Mouse (Mus musculus): ENCODE results near the gene Cfdp1. TPM values are rescaled to one million over a fixed set of nuclear protein-coding genes. Genes with fewer than 3 reads are reported as not detected.

Gene Cfdp1
- total RNA-seq, 2 experiments from 2014 or later: 100 to 101 TPM

DNA sequence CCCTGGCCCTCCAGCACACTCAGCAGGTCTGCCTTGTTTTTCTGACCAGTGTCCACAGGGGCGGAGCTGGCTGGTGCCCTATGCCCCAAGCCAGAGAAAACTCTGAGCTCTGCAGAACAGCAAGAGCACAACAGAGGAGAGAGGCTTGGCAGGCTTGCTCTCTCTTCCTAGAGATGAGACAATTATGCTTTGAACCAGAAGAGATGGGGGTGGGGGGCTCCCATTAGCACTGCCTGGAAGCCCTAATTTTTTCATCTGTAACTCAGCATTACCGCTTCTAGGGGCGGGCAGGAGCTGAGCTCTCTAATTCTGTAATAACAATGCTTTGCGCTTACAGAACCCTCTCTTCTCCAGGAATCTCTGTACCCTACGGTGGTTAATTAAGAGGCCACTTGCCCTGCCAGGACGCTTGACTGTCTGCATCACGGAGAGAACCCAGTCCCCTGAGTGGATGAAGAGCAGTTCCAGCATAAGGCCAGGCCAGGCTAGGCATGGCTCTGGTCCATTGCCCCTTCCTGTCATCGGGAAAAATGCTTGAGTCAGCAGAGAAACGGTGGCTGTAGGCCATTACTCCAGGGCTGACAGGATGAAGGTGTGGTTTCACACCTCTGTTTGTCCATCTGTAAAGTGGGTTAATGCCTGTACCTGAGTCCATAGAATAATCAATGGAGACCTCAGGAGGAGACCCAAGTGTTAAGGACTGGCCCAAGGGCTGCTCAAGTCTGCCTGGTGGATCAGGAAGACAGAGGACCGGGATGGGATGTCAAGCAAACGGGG lies 111.6 kb downstream of the Cfdp1 start:
- peak in 1 of 2 experiments; percentile 38 for DNase-seq (ENCODE audit: low spot score in 2 of 2)

DNA sequence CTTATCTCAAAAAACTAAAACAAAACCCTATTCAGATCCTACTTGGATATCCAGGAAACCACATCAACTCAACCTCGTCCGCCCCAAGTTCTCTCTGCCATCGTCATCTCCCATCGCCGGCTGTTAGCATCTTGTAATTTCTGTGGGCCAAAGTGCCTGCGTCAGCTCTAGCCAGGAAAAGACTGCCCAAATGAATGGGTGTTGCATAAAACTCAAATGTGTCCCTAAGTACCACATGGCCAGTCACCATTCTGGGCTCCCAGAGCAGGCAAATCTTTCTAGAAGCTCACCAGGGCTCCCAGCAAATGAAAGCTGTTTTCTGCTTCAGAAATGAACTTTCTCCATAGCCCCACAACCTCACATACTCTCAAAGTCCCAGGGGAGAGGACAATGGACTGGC lies 112.5 kb downstream of the Cfdp1 start:
- DNase-seq (ENCODE audit: low spot score in 2 of 2): no peak

DNA sequence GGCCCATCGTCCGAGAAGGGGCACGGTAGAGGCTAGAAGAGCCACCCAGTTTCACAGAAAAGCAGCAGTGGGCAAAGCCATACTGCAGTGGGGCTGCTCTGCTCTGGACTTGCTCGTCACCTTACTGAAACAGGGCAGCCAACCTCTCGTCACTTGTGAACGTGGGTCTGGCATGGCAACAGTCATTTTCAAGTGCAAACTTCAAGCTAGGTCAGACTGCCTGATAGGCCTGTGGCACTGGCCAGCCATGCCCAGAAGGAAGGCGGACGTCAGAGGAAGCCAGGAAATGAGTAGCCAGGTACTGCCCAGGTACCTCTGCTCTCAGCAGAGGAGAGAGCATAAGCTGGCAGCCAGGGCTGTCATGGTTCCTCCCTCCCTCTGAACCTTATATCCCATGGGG lies 113.1 kb downstream of the Cfdp1 start:
- DNase-seq (ENCODE audit: low spot score in 2 of 2): no peak

DNA sequence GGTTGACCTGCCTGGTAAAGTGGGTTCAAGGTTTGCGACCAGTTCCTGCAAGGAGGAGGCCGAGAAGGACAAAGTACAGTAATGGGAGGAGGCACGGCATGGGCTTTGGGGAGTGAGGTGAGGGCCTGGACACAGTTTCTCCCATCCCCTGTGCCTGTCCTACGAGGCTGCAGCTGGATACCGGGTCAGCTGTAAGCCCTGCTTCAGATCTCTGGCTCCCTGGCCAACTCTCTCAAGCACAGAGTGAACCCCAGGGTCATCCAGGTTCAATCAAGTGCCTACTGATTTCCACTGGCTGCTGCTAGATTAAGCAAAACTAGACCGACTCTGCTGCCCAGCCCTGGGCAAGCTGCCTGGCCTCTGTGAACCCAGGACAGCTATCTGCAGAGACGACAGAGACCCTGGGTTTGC lies 113.8 kb downstream of the Cfdp1 start:
- DNase-seq (ENCODE audit: low spot score in 2 of 2): no peak

DNA sequence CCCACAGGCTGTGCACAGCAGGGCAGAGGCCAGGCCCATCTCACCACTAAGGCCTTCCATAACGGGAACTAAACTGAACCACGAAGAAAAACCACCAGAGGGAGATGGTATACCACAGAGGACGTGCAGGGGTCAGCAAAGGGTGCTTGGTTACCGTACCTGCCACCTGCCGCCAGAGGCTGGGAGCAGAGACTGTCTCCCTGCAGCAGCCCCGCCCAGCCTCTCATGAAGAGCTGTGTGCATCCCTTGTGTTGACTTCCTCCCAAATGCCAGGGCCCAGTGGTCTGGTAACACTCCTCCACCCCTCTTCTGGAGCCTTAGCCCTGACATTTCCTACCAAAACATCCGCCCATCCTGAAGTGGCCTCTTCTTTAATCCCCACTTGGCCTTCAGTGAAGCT lies 114.5 kb downstream of the Cfdp1 start:
- DNase-seq (ENCODE audit: low spot score in 2 of 2): no peak

DNA sequence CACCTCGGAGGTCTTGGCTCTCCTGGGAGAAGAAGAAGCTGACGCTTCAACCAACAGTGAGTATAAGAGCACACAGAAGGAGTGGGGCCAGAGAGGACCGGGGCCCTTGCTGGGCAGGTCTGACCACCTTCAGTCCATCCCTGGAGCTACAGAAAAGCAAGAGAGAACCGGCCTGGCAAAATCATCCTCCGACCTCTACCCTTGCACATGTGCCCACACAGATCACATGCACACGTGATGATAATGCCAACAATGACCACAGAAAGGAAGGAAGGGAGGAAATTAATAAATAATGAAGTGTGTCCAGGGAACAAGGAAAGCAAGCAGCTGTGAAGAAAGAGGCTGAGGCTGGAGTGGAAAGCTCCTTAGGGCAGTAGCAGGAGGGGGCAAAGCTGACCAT lies 115.2 kb downstream of the Cfdp1 start:
- DNase-seq (ENCODE audit: low spot score in 2 of 2): no peak

DNA sequence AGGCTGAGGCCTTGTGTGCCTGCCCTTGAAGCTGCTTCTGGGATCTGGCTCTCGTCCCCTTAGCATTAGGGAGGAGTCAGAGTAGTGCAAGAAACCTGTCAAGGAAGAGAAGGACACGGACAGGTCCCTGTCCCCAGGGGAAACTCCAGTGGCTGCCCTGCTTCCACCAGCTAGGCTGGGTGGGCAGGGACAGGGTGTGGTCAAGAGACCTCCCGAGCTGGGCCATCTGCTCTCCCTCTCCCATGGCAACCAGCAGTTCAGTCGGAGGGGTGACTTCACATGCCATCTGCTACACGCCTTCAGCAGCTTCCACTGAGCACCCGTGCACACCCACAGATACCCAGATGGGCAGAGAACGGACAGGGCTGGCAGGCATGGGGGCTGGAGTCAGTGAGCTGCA lies 117.8 kb downstream of the Cfdp1 start:
- peak in 1 of 2 experiments; percentile 32 for DNase-seq (ENCODE audit: low spot score in 2 of 2)

DNA sequence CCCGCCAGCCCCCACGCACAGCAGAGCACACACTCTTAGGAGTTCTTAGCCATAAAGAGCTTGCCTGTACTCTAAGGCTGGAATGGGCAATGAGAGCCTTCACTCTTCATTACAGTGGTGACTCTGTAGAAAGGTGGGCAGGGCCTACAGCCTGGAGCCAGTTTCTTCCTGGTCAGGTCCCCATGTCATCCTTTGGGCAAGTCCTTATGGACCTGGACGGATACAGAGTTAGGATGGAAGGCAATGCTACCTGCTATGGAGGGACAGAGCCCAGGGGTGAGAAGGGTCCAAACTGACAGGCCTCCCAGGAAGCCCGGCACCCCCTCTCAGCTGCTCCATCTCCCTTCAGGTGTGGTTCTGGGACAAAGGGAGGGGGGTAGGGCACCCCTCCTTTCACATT lies 118.3 kb downstream of the Cfdp1 start:
- no peak for DNase-seq (ENCODE audit: low spot score in 2 of 2)

DNA sequence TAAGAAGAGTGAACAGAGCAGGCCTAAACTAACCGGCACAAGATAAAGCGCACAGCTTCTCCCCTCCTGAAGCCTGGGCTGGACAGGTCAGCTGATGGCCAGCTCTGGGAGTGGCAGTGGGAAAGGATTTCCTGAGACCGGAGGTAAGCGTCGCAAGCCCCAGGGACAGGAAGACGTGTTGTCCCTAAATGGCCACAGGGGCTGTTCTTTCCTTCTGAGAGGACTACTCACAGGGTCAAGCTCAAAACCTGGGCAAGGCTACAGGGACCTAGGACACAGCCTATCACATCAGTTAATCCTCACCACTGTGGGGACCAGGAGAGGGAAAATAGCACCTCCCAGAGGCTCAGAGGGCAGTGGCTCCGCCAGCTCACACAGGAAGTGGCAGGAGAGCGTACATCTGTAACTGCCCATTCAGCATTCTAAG lies 118.7 kb downstream of the Cfdp1 start:
- peak in 1 of 2 experiments; percentile 14 for DNase-seq (ENCODE audit: low spot score in 2 of 2)

DNA sequence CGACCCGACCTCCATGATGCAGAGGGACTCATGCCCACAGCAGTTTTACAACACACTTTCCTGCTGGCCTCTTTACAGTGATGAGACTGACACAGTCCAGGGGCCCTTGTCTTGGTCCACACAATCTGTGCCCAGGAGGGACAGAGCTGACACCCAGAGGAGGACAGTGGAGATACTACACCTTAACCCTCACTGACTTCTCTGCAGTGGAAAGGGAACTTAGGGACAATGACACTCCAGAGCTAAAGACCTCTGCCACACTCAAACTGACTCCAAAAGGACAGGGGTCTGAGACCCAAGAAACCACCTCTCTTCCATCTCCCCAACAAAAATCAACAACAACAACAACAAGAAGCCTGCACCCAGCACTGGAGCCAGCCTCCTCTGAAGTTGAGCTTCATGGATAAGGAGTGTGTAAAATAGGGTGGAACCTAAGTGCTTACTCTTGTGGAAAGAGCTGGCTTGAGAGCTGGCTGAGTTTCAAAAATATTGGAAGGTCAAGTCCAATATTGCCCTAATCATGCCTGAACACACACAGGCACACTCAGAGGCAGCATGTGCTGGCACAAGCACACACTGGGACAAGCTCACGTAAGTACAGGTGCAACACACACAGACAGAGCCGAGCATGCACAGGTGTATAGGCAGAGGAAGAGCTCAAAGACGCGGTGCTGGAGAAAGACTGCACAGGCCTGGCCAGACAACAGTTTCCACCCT lies 119.7 kb downstream of the Cfdp1 start:
- no peak for DNase-seq (ENCODE audit: low spot score in 2 of 2)

DNA sequence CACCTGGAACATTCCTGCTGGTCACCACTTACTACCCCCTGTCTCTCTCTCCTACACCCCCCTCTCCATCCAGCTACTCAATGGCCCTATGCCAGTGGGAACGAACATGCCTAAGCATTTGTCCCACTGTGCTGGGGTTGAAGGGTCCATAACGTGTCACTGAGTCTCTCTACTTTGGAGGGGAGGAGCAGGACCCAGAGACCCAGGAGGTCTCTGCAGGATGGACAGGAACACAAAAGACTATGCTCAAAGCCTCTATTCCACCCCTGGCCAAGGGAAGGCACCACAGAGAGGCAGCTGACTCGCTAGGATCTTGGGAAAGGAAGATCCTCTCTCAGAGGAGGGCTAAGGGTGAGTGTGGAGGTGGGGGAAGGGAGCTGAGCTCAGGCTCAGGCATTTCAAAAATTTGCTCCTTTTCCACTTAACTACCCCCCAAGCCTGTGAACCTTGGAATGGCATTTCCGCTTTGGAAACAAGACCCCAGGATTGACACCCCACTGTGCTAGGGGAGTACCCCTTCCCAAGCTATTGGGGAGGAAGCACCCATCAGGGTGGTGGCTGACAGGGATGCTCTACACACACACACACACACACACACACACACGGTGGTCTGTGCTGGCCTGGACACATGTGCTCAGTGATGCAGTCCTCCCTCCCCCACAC lies 120.4 kb downstream of the Cfdp1 start:
- peak in 1 of 2 experiments; percentile 6 for DNase-seq (ENCODE audit: low spot score in 2 of 2)

DNA sequence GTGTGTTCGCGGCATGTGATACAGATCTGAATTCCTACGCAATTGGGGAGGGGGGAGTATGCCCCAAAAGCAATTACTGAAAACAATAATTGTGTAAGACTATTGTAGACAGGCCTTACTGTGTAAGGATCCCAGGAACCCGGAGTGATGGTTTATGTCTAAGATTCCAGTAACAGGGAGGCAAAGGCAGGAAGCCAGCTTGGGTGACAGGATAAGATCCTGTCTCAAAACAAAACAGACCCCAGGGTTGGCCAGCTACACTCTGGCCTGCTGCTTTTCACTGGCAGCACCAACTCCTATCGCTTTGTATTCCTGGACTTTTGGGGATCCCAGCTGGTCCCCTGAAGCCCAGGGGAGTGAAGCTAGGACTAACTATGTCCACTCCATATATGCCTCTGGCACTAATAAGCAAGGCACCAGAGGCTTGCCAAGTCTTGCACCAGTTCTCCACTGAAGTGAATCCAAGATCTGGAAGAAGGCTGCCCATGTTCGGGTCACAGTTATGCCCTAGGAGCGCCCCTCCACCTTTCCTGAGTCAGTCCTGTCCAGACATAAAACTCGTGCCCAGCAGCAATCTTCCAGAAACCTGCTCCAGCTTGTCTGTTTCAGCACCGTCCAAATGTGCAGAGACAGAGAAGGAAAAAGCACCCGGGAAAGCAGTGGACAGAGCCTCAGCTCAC lies 121.5 kb downstream of the Cfdp1 start:
- no peak for DNase-seq (ENCODE audit: low spot score in 2 of 2)

DNA sequence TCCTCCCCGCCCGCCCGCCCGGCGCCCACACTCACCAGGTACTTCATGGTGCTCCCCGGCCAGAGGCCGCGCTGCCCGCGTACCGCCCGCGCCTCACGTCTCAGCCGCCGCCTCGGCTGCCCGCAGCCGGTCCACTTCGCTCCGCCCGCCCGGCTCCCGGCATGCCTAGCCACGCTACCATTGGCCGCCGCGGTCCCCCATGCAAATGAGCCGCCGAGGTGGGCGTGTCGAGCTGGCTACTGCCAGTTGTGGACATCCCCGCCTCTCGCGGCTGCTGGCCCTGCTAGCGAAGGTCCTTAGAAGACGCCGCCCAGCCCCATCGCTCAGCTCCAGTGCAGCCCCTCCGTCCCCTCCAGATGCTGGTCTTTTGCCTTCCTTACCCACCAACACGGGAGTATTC lies 122.1 kb downstream of the Cfdp1 start:
- DNase-seq (ENCODE audit: low spot score in 2 of 2): peak; percentile 95 to 97

DNA sequence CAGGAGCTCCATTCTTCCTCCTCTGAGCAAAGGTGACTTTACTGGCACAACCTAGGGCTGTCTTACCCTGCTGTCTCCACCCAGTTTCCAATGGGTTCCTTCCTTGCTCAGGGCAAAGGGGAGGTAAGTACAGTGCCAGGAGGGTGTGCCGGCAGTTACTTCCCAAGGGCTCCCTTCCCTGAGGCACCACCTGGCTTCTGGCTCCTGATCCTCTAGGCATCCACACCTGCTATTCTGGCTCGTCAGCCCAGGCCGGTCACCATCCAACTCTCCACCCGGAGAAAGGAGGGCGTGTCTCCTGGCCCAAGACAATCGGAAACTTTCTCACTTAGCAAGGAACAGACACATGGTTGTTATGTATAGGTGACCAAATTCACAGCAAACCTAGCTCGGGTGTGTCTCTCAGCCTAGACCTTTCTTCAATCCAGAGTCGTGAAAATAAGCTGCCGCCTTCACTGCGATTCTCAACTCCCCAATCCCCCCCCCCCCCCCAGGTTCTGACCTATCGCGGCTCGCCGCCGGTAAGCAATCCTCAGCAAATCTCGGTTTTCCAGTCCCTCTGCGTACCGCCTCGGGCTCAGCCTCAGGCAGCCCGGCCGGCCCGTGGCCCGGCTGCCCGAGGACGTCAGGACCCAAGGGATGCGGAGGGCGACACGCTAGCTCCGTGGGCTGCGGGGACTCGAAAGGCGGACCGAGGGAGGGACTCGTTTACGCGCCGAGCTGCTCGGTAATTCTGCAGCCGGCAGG lies 122.7 kb downstream of the Cfdp1 start:
- DNase-seq (ENCODE audit: low spot score in 2 of 2): no peak

DNA sequence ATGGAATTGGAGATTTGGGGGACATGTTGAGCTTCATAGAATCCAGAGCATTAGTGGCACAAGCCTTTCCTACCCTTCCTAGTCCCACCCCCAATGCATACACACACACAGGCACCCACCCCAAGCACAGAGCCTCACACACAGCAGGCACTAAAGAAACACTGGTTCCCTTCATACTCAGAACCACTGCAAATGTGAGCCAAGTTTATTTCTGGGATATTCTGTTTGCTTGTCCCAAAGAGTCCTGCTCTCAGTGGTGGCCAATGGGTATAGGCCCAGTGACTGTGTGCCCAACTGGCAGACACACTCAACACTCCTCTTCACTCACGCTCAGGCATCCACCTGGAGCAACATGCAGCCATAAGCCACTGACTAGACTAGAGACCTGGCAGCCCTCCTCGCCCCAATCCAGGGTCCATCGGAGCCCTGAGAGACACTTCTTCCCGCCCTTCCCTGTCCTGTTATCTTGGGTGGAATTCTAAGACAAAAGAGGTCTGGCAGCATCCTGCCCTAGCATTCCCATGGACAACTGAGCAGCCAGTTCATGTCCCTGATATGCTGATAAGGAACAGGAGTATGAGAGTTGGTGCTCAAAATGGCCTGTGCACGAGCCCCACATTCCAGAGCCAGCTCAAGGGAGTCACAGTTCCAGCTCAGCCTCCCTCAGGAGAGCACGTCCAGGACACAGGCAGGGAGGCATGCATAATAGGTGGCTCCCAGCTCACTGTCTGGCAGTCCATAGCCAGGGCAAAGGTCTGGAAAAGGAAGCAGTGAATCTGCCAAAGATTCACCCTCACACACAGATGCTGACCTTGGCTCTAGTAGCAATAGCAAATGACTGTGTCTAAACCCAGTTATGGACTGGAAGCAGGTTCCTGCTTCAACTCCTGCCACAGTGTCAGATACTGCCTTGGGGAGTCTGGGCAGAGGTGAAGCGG lies 124.6 kb downstream of the Cfdp1 start:
- no peak for DNase-seq (ENCODE audit: low spot score in 2 of 2)

DNA sequence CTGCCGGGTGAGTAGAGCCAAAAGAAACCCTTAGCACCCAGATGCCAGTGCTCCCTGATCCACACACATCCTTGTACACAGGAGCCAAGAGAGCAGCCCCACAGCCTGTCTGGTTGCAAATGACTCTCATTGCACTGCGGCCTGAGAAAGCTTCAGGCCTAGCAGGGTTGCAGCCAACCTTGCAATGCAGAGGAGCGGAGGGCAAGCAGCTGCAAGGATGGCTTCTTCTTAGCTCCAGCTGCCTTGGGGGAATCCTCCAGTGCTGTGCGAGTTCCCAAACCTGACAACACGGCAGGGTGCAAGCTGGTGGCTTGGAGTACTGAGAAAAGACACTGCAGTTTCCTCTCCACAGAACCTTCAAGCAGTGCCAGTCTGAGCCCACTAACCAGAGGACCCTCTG lies 125.6 kb downstream of the Cfdp1 start:
- no peak for DNase-seq (ENCODE audit: low spot score in 2 of 2)

DNA sequence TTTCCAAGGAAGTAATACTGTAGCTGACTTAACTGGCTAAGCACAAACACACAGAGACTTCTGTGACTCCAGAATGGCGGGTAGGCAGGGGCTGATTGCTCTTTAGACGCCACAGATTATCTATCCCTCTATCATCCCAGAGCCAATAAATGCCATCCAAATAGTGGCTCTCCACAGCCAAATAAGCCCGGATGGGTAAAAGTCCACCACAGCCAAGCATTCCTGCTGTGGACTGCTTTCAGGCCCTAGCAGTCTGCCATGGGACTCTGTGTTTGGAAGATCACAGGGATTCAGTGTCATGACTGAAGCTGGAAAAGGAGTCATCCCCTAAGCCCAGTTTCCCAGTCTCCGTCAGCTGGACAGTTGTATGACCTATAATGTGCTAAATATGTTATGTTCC lies 126.5 kb downstream of the Cfdp1 start:
- DNase-seq (ENCODE audit: low spot score in 2 of 2): no peak

DNA sequence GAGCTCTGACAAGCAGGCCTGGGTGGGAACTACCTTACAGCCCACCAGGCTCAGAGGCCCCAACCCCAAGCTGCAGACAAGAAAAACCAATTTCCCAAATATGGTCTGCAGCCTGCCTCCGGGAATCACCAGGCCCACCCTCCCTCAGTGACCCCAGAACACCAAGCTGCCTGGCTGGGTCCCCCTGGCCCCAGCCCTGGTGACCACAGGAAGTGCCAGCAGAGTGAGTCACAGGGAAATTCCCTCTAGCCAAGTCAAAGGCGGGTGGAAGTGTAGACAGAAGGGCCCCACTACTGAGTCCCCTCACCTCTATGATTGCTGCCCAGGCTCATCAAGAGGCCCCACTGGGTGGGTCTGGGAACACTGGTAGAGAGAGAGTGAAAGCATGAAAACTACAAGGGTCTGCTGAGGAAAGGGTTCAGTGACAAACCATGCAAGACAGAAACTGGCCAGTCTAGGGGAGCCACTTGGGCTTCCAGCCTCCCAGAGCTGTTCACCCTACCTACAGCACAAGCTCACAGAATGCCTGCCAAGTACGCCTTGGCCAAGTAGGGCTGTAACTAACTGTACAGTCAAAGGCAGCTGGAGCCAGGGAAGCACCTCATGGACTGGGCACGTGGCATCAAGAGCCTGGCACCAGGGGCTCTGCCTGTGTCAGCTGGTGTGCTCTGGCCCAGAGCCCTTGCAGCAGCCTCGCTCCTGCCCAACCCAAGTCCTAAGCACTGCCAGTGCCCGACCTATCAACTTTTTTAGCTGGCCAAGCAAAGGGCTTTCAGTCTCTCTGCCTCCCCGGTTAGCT lies 127.8 kb downstream of the Cfdp1 start:
- DNase-seq (ENCODE audit: low spot score in 2 of 2): peak; percentile 66 to 72

DNA sequence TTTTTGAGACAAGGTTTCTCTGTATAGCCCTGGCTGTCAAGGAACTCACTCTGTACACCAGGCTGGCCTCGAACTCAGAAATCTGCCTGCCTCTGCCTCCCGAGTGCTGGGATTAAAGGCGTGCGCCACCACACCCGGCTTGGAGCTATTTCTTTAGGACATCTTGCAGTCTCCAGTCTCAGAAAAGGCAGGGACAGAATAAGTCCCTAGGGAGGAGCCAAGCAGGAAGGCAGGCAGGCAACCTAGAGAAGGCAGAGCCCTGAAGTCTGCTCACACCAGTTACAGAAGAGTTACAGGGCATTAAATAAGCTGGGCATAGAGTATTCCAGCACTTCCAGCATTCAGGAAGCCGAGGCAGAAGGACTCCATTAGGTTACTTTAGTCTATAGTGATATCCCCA lies 128.8 kb downstream of the Cfdp1 start:
- DNase-seq (ENCODE audit: low spot score in 2 of 2): no peak
